Mouse (Mus musculus) ES-Bruce4 (cell line): ENCODE data around the gene Bcl2l10. TPM values are rescaled to one million over a fixed set of nuclear protein-coding genes. Genes with fewer than 3 reads are reported as not detected.
"Not testable (repeated sequence)": the region's sequence is repeated elsewhere in the genome, so short reads cannot be mapped to it uniquely, and the experiment has no call there.

ENCODE experiments used
- H3K27ac ChIP-seq: 2 replicates; pipeline ENCODE4 v1.5.1; 2012; ENCODE audit warnings: low read length, inconsistent platforms; ENCODE audit not compliant: insufficient read depth
- H3K27me3 ChIP-seq: 2 replicates; pipeline ENCODE4 v1.6.1; 2012; ENCODE audit warnings: mild to moderate bottlenecking, low read length, inconsistent platforms; ENCODE audit not compliant: control insufficient read depth, poor library complexity, insufficient read depth, severe bottlenecking
- H3K36me3 ChIP-seq: 2 replicates; pipeline ENCODE4 v1.6.1; 2012; ENCODE audit warnings: inconsistent platforms, mild to moderate bottlenecking, low read length, moderate library complexity; ENCODE audit not compliant: control insufficient read depth, poor library complexity, insufficient read depth, severe bottlenecking
- H3K4me1 ChIP-seq: one replicate; pipeline ENCODE4 v1.8.1; 2011; ENCODE audit warnings: low read length; ENCODE audit not compliant: control insufficient read depth, insufficient read depth
- H3K4me3 ChIP-seq: 2 replicates; pipeline ENCODE4 v1.5.1; 2011; ENCODE audit warnings: low read depth, mild to moderate bottlenecking, low read length
- H3K9ac ChIP-seq: 2 replicates; pipeline ENCODE4 v1.6.1; 2012; ENCODE audit warnings: low read depth, mild to moderate bottlenecking, inconsistent platforms; ENCODE audit not compliant: poor library complexity, severe bottlenecking
- H3K9me3 ChIP-seq: replicated peaks from 2 replicates; pipeline ENCODE4 v1.6.1; 2012; ENCODE audit warnings: mild to moderate bottlenecking, low read length, inconsistent platforms; ENCODE audit not compliant: control insufficient read depth, poor library complexity, insufficient read depth, severe bottlenecking
- CTCF ChIP-seq: IDR thresholded peaks from one replicate; pipeline ENCODE4 v1.8.1; 2011; ENCODE audit warnings: low read depth, low read length
- EP300 ChIP-seq: IDR thresholded peaks from 2 replicates; pipeline ENCODE4 v1.6.1; 2011; ENCODE audit warnings: low read depth, low read length; ENCODE audit not compliant: insufficient read depth
- POLR2A ChIP-seq: IDR thresholded peaks from one replicate; pipeline ENCODE4 v1.8.1; 2011; ENCODE audit warnings: low read length; ENCODE audit not compliant: insufficient read depth
- polyA plus RNA-seq: library from polyadenylated mRNA; stranded (reverse); fragments of >200 nt; gene quantifications from 2 replicates; pipeline ENCODE4 v1.2.4, GENCODE M21; 2011; ENCODE audit warnings: low read depth; ENCODE audit not compliant: missing spikeins, insufficient read depth, insufficient read length

Bcl2l10 gene
- polyA plus RNA-seq, 1 experiment = not detected

- no peak overlapping the region for H3K4me3 ChIP-seq
- no peaks in the 10 kb centered on the region for H3K36me3 ChIP-seq
- no peaks in the 10 kb centered on the region for H3K27me3 ChIP-seq
- no peaks in the 10 kb centered on the region for H3K9me3 ChIP-seq
- no peak overlapping the region for H3K9ac ChIP-seq
- no peak overlapping the region for H3K27ac ChIP-seq
- peaks cover 5% of the 10 kb centered on the region for H3K4me1 ChIP-seq
- no peak for TF ChIP-seq CTCF
- TF ChIP-seq POLR2A = no peak
- no peak for TF ChIP-seq EP300
Observed at GRCm38 (mm10) chr9:75355783-75356182, 8.2 kb downstream of the Bcl2l10 start.

GRCm38 (mm10) chr9:75357087-75357654 is 9.6 kb downstream of the Bcl2l10 start:
- Histone ChIP-seq H3K4me1 (peaks cover 5% of the 10 kb centered on the region), H3K9ac (no peak overlapping the region), H3K36me3 (no peaks in the 10 kb centered on the region), H3K27ac (no peak overlapping the region), H3K4me3 (no peak overlapping the region), H3K9me3 (no peaks in the 10 kb centered on the region), H3K27me3 (no peaks in the 10 kb centered on the region)
- TF ChIP-seq POLR2A = no peak
- TF ChIP-seq EP300 = no peak
- TF ChIP-seq CTCF = no peak

- peaks cover 10% of the 10 kb centered on the region for H3K4me1 ChIP-seq
- no peak overlapping the region for H3K27ac ChIP-seq
- H3K9ac ChIP-seq = no peak overlapping the region
- H3K36me3 ChIP-seq = no peaks in the 10 kb centered on the region
- H3K9me3 ChIP-seq = no peaks in the 10 kb centered on the region
- no peak overlapping the region for H3K4me3 ChIP-seq
- no peak for TF ChIP-seq POLR2A
- peak; percentile 76 for TF ChIP-seq CTCF
- no peaks in the 10 kb centered on the region for H3K27me3 ChIP-seq
Observed at GRCm38 (mm10) chr9:75361699-75362098, 14.1 kb downstream of the Bcl2l10 start.

DNA sequence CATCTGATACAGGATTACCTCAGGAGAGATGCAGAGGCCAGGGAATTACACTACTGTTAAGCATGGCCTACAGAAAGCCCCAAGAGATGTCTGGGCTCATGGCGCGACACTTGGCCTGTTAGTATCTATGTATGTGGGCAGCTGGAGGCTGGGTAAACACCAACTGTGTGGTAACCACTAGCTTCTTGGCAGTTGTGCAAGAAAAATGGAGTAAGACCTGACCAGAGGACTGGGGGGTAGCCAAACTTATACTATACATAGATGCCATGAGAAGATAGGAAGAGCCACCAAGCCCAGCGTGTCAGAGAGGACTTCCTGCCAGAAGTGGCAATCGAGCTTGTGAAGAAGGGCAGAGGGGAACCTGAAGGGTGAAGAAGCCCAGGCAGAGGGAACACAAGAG is 14.6 kb downstream of the Bcl2l10 start:
- H3K9me3 ChIP-seq = no peaks in the 10 kb centered on the region
- H3K9ac ChIP-seq = no peak overlapping the region
- peaks cover 10% of the 10 kb centered on the region for H3K4me1 ChIP-seq
- H3K4me3 ChIP-seq = no peak overlapping the region
- TF ChIP-seq POLR2A (no peak), EP300 (no peak), CTCF (no peak)
- H3K27ac ChIP-seq = no peak overlapping the region
- no peaks in the 10 kb centered on the region for H3K27me3 ChIP-seq
- no peaks in the 10 kb centered on the region for H3K36me3 ChIP-seq

DNA sequence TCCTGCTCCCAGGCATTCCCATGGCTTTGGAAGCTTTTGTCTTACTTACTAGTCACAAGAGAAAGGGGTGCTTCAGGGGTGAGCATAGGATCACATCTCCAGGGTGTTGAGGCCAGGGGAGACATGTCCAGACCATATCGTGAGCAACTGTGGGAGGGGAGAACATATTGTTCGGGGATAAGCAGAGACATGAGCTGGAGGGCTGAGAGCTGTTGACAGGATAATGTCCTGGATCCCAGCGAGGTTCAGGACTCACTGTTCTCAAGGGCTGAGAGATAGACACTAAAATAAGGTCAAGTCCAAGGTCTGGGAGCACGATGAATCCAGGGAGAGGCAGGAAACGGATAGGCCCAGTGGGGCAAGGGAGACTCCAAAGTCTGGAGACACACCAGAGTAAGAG is 15.4 kb downstream of the Bcl2l10 start:
- TF ChIP-seq CTCF (no peak), EP300 (no peak), POLR2A (no peak)
- no peak overlapping the region for H3K9ac ChIP-seq
- no peak overlapping the region for H3K4me3 ChIP-seq
- peak overlapping the region; percentile 48; the same call in 1 of the 2 replicates for H3K27ac ChIP-seq
- H3K27me3 ChIP-seq = no peaks in the 10 kb centered on the region
- peaks cover 10% of the 10 kb centered on the region for H3K4me1 ChIP-seq
- no peaks in the 10 kb centered on the region for H3K36me3 ChIP-seq
- no peaks in the 10 kb centered on the region for H3K9me3 ChIP-seq

GRCm38 (mm10) chr9:75363702-75364101 is 16.1 kb downstream of the Bcl2l10 start:
- not testable (repeated sequence) for H3K4me3 ChIP-seq, H3K9ac ChIP-seq, H3K27me3 ChIP-seq, H3K9me3 ChIP-seq, H3K36me3 ChIP-seq
- Histone ChIP-seq H3K4me1 (peaks cover 10% of the 10 kb centered on the region), H3K27ac (peak overlapping the region; percentile 48)
